Mouse (Mus musculus): ENCODE data around the gene Polh. TPM values are rescaled to one million over a fixed set of nuclear protein-coding genes. Genes with fewer than 3 reads are reported as not detected.

Polh gene
- polyA plus RNA-seq, 1 experiment from 2014 or later, result 7.4 TPM

DNA sequence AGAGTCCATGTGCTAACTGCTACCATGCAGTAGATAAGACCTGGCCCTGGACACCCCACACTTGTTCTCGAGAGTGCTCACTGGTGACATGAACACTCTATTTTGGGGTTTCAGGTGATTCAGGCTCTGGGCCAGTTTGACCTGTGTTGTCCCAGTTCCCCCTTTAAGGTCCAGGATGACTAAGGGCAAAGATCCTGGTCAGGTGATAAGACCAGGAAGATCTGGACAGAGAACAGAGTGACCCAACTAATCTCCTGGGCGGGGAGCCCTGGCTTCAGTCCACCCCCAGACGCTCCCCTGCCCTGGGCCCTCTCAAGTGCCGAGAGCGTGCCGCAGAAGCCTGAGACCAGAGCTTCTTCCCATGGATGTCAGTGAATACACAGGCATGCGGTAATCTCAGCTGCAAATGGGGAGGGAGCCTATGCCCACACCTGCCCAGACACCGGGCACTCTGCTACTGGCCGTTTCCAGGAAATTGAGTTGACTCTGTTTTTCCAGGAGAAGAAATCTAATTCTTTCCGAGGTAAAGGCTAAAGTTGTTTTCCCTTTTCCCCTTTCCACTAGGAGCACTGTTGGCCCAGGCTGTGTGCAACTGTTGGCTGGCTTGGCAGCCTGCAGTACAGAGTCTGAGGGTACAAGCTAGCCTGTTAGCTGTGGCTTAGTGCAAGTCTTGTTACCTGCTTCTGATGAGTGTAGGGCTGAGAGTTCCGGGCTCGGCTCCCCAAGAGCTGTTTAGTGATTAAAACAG lies 78.3 kb downstream of the Polh start:
- Histone ChIP-seq H3K9ac (no peak overlapping the region), H3K27ac (no peak overlapping the region), H3K4me3 (no peak overlapping the region), H3K36me3 (replicated peaks) (peaks cover 69% of the 10 kb centered on the region), H3K9me3 (no peaks in the 10 kb centered on the region), H3K4me2 (no peak overlapping the region), H3K27me3 (replicated peaks) (no peaks in the 10 kb centered on the region), H3K4me1 (no peaks in the 10 kb centered on the region)
- 92% methylated on average over 12 of the region's 12 CpGs for WGBS
- ATAC-seq (replicated peaks), result no peak

DNA sequence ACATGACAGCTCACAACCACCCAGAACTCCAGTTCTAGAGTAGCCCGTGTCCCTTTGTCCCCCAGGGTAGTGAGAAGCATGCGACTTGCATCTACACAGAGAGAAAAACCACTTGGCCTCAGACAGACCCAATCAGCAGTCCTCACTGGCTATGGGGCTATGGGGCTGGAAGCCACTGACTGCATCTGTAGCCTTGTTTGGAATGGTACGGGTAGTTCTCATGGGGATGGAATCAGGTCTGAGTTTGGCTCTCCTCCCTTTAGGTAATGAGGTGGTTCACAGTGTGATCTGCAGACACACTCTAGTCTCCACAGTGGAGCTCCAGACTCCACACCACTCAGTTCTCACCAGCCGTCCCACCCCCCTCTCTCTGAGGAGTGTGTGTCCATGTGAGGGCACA lies 79.2 kb downstream of the Polh start:
- Histone ChIP-seq H3K4me2 (no peak overlapping the region), H3K27me3 (replicated peaks) (no peaks in the 10 kb centered on the region), H3K9me3 (no peaks in the 10 kb centered on the region), H3K4me3 (no peak overlapping the region), H3K9ac (no peak overlapping the region), H3K4me1 (no peaks in the 10 kb centered on the region), H3K27ac (no peak overlapping the region), H3K36me3 (replicated peaks) (peaks cover 62% of the 10 kb centered on the region)
- ATAC-seq (replicated peaks), result no peak
- WGBS, result 94% methylated on average over 4 of the region's 4 CpGs

DNA sequence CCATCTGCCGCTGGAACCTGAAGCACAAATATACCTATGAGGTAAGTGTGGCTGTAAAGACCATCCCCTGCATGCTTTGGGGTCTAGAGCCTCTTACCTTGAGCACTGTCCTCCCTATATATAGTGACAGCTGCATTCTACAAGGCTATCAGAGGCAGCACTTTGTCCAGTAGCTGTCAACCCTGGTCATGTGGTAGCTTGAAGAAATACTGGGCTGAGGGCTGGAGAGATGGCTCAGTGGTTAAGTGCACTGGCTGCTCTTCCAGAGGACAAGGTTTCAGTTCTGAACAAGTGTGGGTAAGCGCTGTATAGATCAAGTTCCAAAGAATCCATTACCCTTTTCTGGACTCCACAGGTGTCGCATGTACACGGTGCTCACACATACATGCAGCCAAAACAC lies 79.7 kb downstream of the Polh start:
- 97% methylated on average over 4 of the region's 4 CpGs for WGBS
- no peak for ATAC-seq (replicated peaks)

More for the DNA sequence above, 79.7 kb downstream of the Polh start:
- no peak overlapping the region for H3K9ac ChIP-seq
- no peak overlapping the region for H3K27ac ChIP-seq
- H3K4me3 ChIP-seq, result no peak overlapping the region
- no peaks in the 10 kb centered on the region for H3K9me3 ChIP-seq
- H3K4me1 ChIP-seq, result no peaks in the 10 kb centered on the region
- H3K36me3 ChIP-seq (replicated peaks), result peaks cover 61% of the 10 kb centered on the region
- H3K27me3 ChIP-seq (replicated peaks), result no peaks in the 10 kb centered on the region
- no peak overlapping the region for H3K4me2 ChIP-seq

MicroRNAs within 50 kb of the gene (microRNA counts, 519-probe panel; counts per million panel counts)
- microRNA mmu-miR-693-3p, result not detected
- microRNA mmu-miR-693-5p, result not detected

Small RNA genes within 50 kb of the gene (microRNA-seq; reads per million reads assigned to microRNA genes)
- not detected for gene Mir693

Other genes starting within 250 kb of the Polh start
- gene Vegfa, start 170.3 kb downstream of the Polh start, polyA plus RNA-seq (2015; fragmentation: Nextera tagmentation; extraction: Ambion mirVana), result 4.0 and 5.4 TPM in 2 replicates
- gene Mrps18a, start 91.7 kb downstream of the Polh start, polyA plus RNA-seq (2015; fragmentation: Nextera tagmentation; extraction: Ambion mirVana), result 147 TPM in 2 replicates
- gene Rsph9, start 58.4 kb downstream of the Polh start, polyA plus RNA-seq (2015; fragmentation: Nextera tagmentation; extraction: Ambion mirVana), result 51.2 and 51.9 TPM in 2 replicates
- 21.3 and 24.8 TPM in 2 replicates for gene Mad2l1bp, start 49.1 kb downstream of the Polh start, polyA plus RNA-seq (2015; fragmentation: Nextera tagmentation; extraction: Ambion mirVana)
- gene Gtpbp2, start 41.6 kb downstream of the Polh start, polyA plus RNA-seq (2015; fragmentation: Nextera tagmentation; extraction: Ambion mirVana), result 46.2 and 46.3 TPM in 2 replicates
- 40.4 and 41.0 TPM in 2 replicates for gene Xpo5, start 137 bp upstream of the Polh start, polyA plus RNA-seq (2015; fragmentation: Nextera tagmentation; extraction: Ambion mirVana)
- 71.6 and 78.4 TPM in 2 replicates for gene Polr1c, start 45.4 kb upstream of the Polh start, polyA plus RNA-seq (2015; fragmentation: Nextera tagmentation; extraction: Ambion mirVana)
- 95.2 and 107 TPM in 2 replicates for gene Yipf3, start 45.4 kb upstream of the Polh start, polyA plus RNA-seq (2015; fragmentation: Nextera tagmentation; extraction: Ambion mirVana)
- gene Lrrc73, start 50.9 kb upstream of the Polh start, polyA plus RNA-seq (2015; fragmentation: Nextera tagmentation; extraction: Ambion mirVana), result 14.7 and 16.6 TPM in 2 replicates
- 29.4 and 31.4 TPM in 2 replicates for gene Tjap1, start 80.4 kb upstream of the Polh start, polyA plus RNA-seq (2015; fragmentation: Nextera tagmentation; extraction: Ambion mirVana)
- 22.5 and 23.7 TPM in 2 replicates for gene Dlk2, start 94.8 kb upstream of the Polh start, polyA plus RNA-seq (2015; fragmentation: Nextera tagmentation; extraction: Ambion mirVana)
- gene Abcc10, start 125.7 kb upstream of the Polh start, polyA plus RNA-seq (2015; fragmentation: Nextera tagmentation; extraction: Ambion mirVana), result 10.7 TPM in 2 replicates
- 18.7 and 21.8 TPM in 2 replicates for gene Zfp318, start 181.1 kb upstream of the Polh start, polyA plus RNA-seq (2015; fragmentation: Nextera tagmentation; extraction: Ambion mirVana)
- gene Crip3, start 226.3 kb upstream of the Polh start, polyA plus RNA-seq (2015; fragmentation: Nextera tagmentation; extraction: Ambion mirVana), result 2.0 and 3.0 TPM in 2 replicates
- not detected in 2 replicates for gene Slc22a7, start 235.8 kb upstream of the Polh start, polyA plus RNA-seq (2015; fragmentation: Nextera tagmentation; extraction: Ambion mirVana)

Data from midbrain, embryonic 15.5 days (tissue).